Mouse (Mus musculus): ENCODE measurements around the gene Stard13.

DNA sequence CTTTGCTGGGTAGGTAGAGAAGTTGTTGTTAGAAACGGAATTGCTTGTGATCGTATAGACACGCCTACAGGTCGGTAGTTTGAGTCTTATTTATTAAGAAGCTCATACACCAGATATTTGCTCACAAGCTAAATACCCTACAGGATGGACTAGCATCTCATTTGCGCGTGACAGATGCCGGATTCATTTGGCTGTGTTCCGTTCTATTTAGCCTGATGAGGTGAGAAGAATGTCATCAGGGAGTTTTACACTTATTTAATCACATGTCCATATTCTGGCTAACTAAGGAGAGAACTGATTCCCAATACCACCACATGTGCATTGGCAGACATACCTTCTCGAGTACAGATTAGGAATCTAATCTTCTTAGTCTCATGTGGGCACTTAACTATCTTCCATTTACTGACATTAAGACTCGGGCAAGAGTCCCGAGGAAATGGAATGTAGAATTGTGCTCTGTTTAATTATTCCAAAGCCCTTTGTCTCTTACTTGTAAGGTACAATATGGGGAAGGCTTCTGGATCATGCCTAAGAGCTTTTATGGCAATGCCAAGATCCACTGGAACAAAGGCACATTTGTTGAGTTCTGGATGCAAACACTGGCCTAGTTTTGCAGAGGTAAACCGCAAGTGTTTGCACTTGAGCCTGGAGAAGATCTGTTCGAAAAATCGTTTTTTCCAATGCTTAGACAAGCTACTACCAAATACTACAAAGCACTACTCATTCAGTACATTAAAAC is 33.4 kb upstream of the Stard13 start:
- no peak for TF ChIP-seq CTCF (IDR thresholded peaks at IDR 0.05 in 2 of 3, conservative IDR thresholded peaks at IDR 0.05 in 1 of 3; ENCODE audit: control insufficient read depth in 1 of 3, insufficient read depth in 1 of 3, low read depth in 2 of 3, low read length in 3 of 3, poor library complexity in 1 of 3, severe bottlenecking in 1 of 3)
- TF ChIP-seq ZNF384 (IDR thresholded peaks at IDR 0.05; ENCODE audit: low read depth, low read length), result no peak
- TF ChIP-seq MEF2A (IDR thresholded peaks at IDR 0.05; ENCODE audit: extremely low read depth, insufficient replicate concordance, low read depth, low read length, poor library complexity, severe bottlenecking), result no peak

All from MEL (cell line).